Mouse (Mus musculus) heart, adult 2 months (tissue): ENCODE measurements around the gene Vsig8. TPM values are rescaled to one million over a fixed set of nuclear protein-coding genes. Genes with fewer than 3 reads are reported as not detected.

Source experiments
- DNase-seq, 2 experiments: peaks; one replicate each; pipeline ENCODE4 v3.0.0; 2021
- H3K27ac ChIP-seq: fragments of 200-600 bp; 2 replicates; pipeline ENCODE4 v1.8.1; 2022
- H3K27me3 ChIP-seq: fragments of 200-500 bp; 2 replicates; pipeline ENCODE4 v1.6.1; 2012; ENCODE audit warnings: mild to moderate bottlenecking, low read length, inconsistent platforms, mixed read lengths; ENCODE audit not compliant: control insufficient read depth, insufficient read depth
- H3K36me3 ChIP-seq: fragments of 200-500 bp; 2 replicates; pipeline ENCODE4 v1.6.1; 2012; ENCODE audit warnings: low read length, inconsistent platforms; ENCODE audit not compliant: control insufficient read depth, insufficient read depth
- H3K4me1 ChIP-seq: fragments of 200-500 bp; 2 replicates; pipeline ENCODE4 v1.6.1; 2011; ENCODE audit warnings: low read length; ENCODE audit not compliant: control insufficient read depth, insufficient read depth
- H3K4me3 ChIP-seq: fragments of 200-600 bp; 2 replicates; pipeline ENCODE4 v1.8.1; 2022
- H3K79me2 ChIP-seq: fragments of 200-500 bp; replicated peaks from 2 replicates; pipeline ENCODE4 v1.6.1; 2012; ENCODE audit warnings: mild to moderate bottlenecking, inconsistent platforms, low read length, moderate library complexity, mixed read lengths; ENCODE audit not compliant: control insufficient read depth, insufficient read depth
- H3K9ac ChIP-seq: fragments of 200-500 bp; 2 replicates; pipeline ENCODE4 v1.6.1; 2012; ENCODE audit warnings: low read depth, mild to moderate bottlenecking, control low read depth, inconsistent platforms, low read length, mixed read lengths
- CTCF ChIP-seq: fragments of 200-600 bp; IDR thresholded peaks from 2 replicates; pipeline ENCODE4 v1.8.1; 2022; ENCODE audit warnings: antibody characterized with exemption, mild to moderate bottlenecking, moderate library complexity
- EP300 ChIP-seq: fragments of 200-500 bp; IDR thresholded peaks from 2 replicates; pipeline ENCODE4 v1.6.1; 2011; ENCODE audit warnings: low read depth, low read length, control low read depth; ENCODE audit not compliant: insufficient read depth
- POLR2A ChIP-seq: fragments of 200-500 bp; IDR thresholded peaks from 2 replicates; pipeline ENCODE4 v1.6.1; 2011; ENCODE audit warnings: mild to moderate bottlenecking, low read depth, low read length, control low read depth; ENCODE audit not compliant: insufficient read depth
- WGBS: fragments of 180-500 bp; shearing (Covaris S2); methylation state at CpG from one replicate; pipeline ENCODE4 v1.1.7; 2018; 5-methylcytosine and 5-hydroxymethylcytosine counted together
- intact Hi-C: fragments of 180-260 bp; cut with DNase I; formaldehyde crosslinking; loops from one replicate; pipeline ENCODE4 v1.15.1; 2025
- polyA plus RNA-seq: library from polyadenylated mRNA; depleted of rRNA; stranded (reverse); fragments of >200 nt; gene quantifications from 2 replicates; pipeline ENCODE4 v1.2.3, GENCODE M21; 2012; rRNA removed
- total RNA-seq, 2 experiments: library from RNA; stranded (reverse); gene quantifications; 2 replicates each; pipeline ENCODE4 v1.2.3; 2021

Vsig8 gene
- total and polyA plus RNA-seq, 3 experiments: not detected

DNA sequence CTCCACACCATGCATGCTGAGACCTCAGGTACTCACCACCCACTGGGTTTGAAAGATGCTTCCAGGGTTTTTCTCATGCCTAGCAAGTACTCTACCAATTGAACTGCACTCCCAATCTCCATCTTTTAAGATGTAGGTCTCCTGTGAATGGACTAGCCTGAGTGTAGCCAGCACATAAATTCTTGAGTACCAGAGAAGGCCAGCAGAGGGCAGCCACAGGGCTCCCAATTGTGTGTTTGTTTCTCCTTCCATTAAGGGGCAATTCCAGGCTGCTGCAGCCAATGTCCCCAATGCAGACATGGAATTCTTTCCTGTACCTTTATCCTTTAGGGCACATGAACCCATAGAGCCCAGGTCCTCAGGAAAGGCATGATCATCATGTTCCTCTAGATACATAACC, 38.8 kb downstream of the Vsig8 start:
- intact Hi-C loops: loop anchor here (2.0 kb wide), 1 partner anchor 66 kb away; no protein-coding TSS in a partner anchor
- no peaks in the 10 kb centered on the region for H3K79me2 ChIP-seq
- H3K4me1 ChIP-seq: peaks cover 4% of the 10 kb centered on the region
- H3K9ac ChIP-seq: no peak overlapping the region
- peak; percentile 72 for TF ChIP-seq CTCF
- no peak for TF ChIP-seq EP300
- no peak overlapping the region for H3K4me3 ChIP-seq
- H3K27ac ChIP-seq: no peak overlapping the region
- no peaks in the 10 kb centered on the region for H3K36me3 ChIP-seq
- H3K27me3 ChIP-seq: no peaks in the 10 kb centered on the region
- no peak for DNase-seq

- Histone ChIP-seq H3K36me3 (no peaks in the 10 kb centered on the region), H3K4me3 (no peak within 1 kb of the TSS), H3K27me3 (no peaks in the 10 kb centered on the region), H3K9ac (no peak within 1 kb of the TSS), H3K27ac (no peak within 1 kb of the TSS), H3K4me1 (no peaks in the 10 kb centered on the region), H3K79me2 (no peaks in the 10 kb centered on the region)
- WGBS: 53% methylated on average over 1 of the region's 1 CpGs
- DNase-seq: no peak
- TF ChIP-seq POLR2A (no peak), CTCF (no peak), EP300 (no peak)
- intact Hi-C loops: no loop called here
Observed at GRCm38 (mm10) chr1:172602326-172602725, 46.6 kb downstream of the Vsig8 start, which contains the start of gene Fcrl6. TSS of gene Fcrl6 (minus strand) at chr1:172602551.

GRCm38 (mm10) chr1:172611304-172611703, 55.6 kb downstream of the Vsig8 start:
- WGBS: 76% methylated on average over 10 of the region's 10 CpGs
- no peak for DNase-seq
- no peak overlapping the region for H3K9ac ChIP-seq

GRCm38 (mm10) chr1:172612745-172613144, 57.0 kb downstream of the Vsig8 start:
- intact Hi-C loops: loop anchor here (2.0 kb wide), 1 partner anchor 84 kb away; no protein-coding TSS in a partner anchor
- H3K4me3 ChIP-seq: no peak overlapping the region
- no peak for DNase-seq
- no peak overlapping the region for H3K27ac ChIP-seq
- no peaks in the 10 kb centered on the region for H3K27me3 ChIP-seq
- H3K36me3 ChIP-seq: no peaks in the 10 kb centered on the region
- WGBS: 38% methylated on average over 1 of the region's 1 CpGs
- no peaks in the 10 kb centered on the region for H3K79me2 ChIP-seq
- no peaks in the 10 kb centered on the region for H3K4me1 ChIP-seq
- no peak overlapping the region for H3K9ac ChIP-seq
- peak; percentile 54 for TF ChIP-seq CTCF
- TF ChIP-seq POLR2A: no peak

More at GRCm38 (mm10) chr1:172611304-172611703, 55.6 kb downstream of the Vsig8 start:
- intact Hi-C loops: no loop called here
- Histone ChIP-seq H3K4me1 (no peaks in the 10 kb centered on the region), H3K4me3 (no peak overlapping the region), H3K36me3 (no peaks in the 10 kb centered on the region), H3K27ac (no peak overlapping the region), H3K79me2 (no peaks in the 10 kb centered on the region), H3K27me3 (no peaks in the 10 kb centered on the region)
- no peak for TF ChIP-seq CTCF
- TF ChIP-seq EP300: no peak
- TF ChIP-seq POLR2A: no peak

Other genes starting within 250 kb of the Vsig8 start
- not detected for gene Kcnj9, start 226.6 kb upstream of the Vsig8 start, total RNA-seq
- gene Kcnj9, start 226.6 kb upstream of the Vsig8 start, polyA plus RNA-seq: 0.04 and 0.06 TPM in 2 replicates
- under 1 TPM; 0.07 to 0.08 TPM for gene Kcnj10, start 214.7 kb upstream of the Vsig8 start, total RNA-seq
- gene Kcnj10, start 214.7 kb upstream of the Vsig8 start, polyA plus RNA-seq: 0.26 and 0.27 TPM in 2 replicates
- gene Pigm, start 179.4 kb upstream of the Vsig8 start, total RNA-seq: 1 to 10 TPM; 3.8 to 4.2 TPM
- 3.3 and 3.7 TPM in 2 replicates for gene Pigm, start 179.4 kb upstream of the Vsig8 start, polyA plus RNA-seq
- gene Slamf9, start 80.6 kb upstream of the Vsig8 start, total RNA-seq: 1 to 10 TPM; 1.2 to 2.3 TPM
- 6.8 and 7.0 TPM in 2 replicates for gene Slamf9, start 80.6 kb upstream of the Vsig8 start, polyA plus RNA-seq
- gene Igsf9, start 74.2 kb upstream of the Vsig8 start, total RNA-seq: under 1 TPM; 0.36 to 0.47 TPM
- gene Igsf9, start 74.2 kb upstream of the Vsig8 start, polyA plus RNA-seq: 2.1 and 3.8 TPM in 2 replicates
- gene Tagln2, start 55.9 kb upstream of the Vsig8 start, total RNA-seq: 10 to 100 TPM; 65.5 to 77.8 TPM
- 131 and 152 TPM in 2 replicates for gene Tagln2, start 55.9 kb upstream of the Vsig8 start, polyA plus RNA-seq
- under 1 TPM; 0.39 to 0.52 TPM for gene Cfap45, start 35.1 kb upstream of the Vsig8 start, total RNA-seq
- 0.26 and 0.53 TPM in 2 replicates for gene Cfap45, start 35.1 kb upstream of the Vsig8 start, polyA plus RNA-seq
- gene Slamf8, start 34.6 kb downstream of the Vsig8 start, total RNA-seq: under 1 TPM; 0.30 to 0.34 TPM
- gene Slamf8, start 34.6 kb downstream of the Vsig8 start, polyA plus RNA-seq: 0.97 and 1.3 TPM in 2 replicates
- not detected for gene Fcrl6, start 46.6 kb downstream of the Vsig8 start, total RNA-seq
- not detected in 2 replicates for gene Fcrl6, start 46.6 kb downstream of the Vsig8 start, polyA plus RNA-seq
- 10 to 100 TPM; 10.1 to 12.3 TPM for gene Dusp23, start 77.0 kb downstream of the Vsig8 start, total RNA-seq
- 22.0 and 38.1 TPM in 2 replicates for gene Dusp23, start 77.0 kb downstream of the Vsig8 start, polyA plus RNA-seq
- gene Crp, start 142.1 kb downstream of the Vsig8 start, total RNA-seq: not detected
- gene Crp, start 142.1 kb downstream of the Vsig8 start, polyA plus RNA-seq: 0.44 TPM in 1 of 2 replicates, not detected in the other